Mouse (Mus musculus) left cerebral cortex, postnatal 14 days (tissue): Measurements from ENCODE around the gene Wipi1. TPM values are rescaled to one million over a fixed set of nuclear protein-coding genes. Genes with fewer than 3 reads are reported as not detected.

Experiments used
- DNase-seq, 2 experiments: peaks; one replicate each; pipeline ENCODE4 v3.0.0; 2021 to 2022; ENCODE audit warnings: low spot score in 2 of 2, mixed read lengths in 1 of 2
- intact Hi-C: fragments of 180-260 bp; cut with DNase I; formaldehyde crosslinking; loops from one replicate; pipeline ENCODE4 v1.15.1; 2025
- total RNA-seq, 2 experiments: library from RNA; stranded (reverse); gene quantifications; 2 replicates each; pipeline ENCODE4 v1.2.3; 2021

Gene Wipi1
- total RNA-seq, 2 experiments from 2014 or later, result 21.8 to 22.2 TPM

- intact Hi-C loops, result loop anchor here (5.0 kb wide), 1 partner anchor 270 kb away; no protein-coding TSS in a partner anchor
- DNase-seq, result no peak
Observed at GRCm38 (mm10) chr11:109587019-109587418, 24.7 kb downstream of the Wipi1 start.

GRCm38 (mm10) chr11:109586424-109586823, 25.3 kb downstream of the Wipi1 start:
- DNase-seq, result no peak
- intact Hi-C loops, result loop anchor here (5.0 kb wide), 1 partner anchor 269 kb away; no protein-coding TSS in a partner anchor

DNA sequence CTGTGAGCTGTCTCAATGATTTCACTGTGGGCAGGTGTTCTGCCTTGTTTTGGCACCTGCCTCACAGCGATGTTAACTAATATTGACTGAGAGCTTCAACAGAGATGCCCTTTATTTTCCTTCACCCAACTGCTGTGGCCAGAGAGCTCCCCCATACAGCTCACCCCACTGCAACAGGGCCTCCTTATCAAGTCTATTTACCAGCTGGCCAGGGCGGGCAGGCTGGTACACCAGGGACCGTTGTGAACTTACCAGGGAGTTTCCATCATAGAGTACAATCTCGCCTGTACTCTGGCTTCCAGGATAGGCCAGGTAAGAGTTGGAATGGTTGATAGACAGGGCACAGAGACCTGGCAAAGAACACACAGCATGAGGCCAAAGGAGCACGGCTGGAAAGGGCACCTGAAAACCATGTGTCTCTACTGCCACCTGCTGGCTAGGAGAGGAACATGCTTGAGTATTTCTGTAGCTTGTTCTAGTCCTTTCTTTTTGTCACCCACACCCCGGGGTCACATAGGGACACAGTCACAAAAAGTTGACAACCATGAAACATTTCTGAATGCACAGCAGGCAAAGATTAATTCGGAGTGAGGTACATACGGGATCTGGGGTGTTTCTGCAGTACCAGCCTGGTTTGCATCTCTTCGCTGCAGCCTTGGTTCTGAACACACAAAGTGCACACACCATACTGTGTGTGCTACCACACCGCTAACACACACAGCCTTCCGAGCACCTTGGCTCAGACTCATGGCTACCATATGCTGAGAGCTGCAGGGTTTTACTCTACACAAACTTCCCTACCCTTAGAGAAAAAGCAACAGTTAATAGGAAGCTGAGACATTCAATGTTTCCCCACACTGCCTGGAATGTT, 26.7 kb downstream of the Wipi1 start:
- intact Hi-C loops, result loop anchor here (2.0 to 5.0 kb wide), 3 partner anchors 140 to 340 kb away; no protein-coding TSS in a partner anchor
- DNase-seq, result peak; percentile 81 to 87

- intact Hi-C loops, result loop anchor here (2.0 kb wide), 2 partner anchors 139 to 339 kb away; no protein-coding TSS in a partner anchor
- no peak for DNase-seq
Observed at GRCm38 (mm10) chr11:109583986-109584385, 27.8 kb downstream of the Wipi1 start.

GRCm38 (mm10) chr11:109579999-109580398, 31.8 kb downstream of the Wipi1 start:
- no peak for DNase-seq
- intact Hi-C loops, result no loop called here

GRCm38 (mm10) chr11:109578536-109578935, 33.2 kb downstream of the Wipi1 start:
- no peak for DNase-seq
- intact Hi-C loops, result no loop called here

GRCm38 (mm10) chr11:109575832-109576231, 35.9 kb downstream of the Wipi1 start:
- DNase-seq, result peak; percentile 25 to 38
- intact Hi-C loops, result no loop called here

DNA sequence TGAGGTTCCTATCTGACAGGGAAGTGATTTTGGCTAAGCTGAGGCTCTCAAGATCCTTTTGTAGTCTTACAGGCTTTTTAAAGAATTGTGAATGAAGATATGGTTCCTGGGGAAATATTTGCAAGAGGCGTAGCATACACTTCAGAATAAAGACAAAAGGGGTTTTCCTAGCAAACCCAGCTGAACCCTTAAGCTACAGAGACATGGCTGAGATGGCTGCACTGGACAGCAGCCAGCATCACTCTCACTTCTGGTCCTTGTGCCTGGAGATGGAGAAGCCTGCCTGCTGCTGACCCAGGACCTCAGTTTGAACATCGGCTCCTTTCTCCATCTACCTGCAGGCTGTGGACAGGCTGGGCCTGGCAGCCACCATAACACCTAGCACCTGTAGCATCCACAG, 37.2 kb downstream of the Wipi1 start:
- intact Hi-C loops, result no loop called here
- DNase-seq, result no peak

DNA sequence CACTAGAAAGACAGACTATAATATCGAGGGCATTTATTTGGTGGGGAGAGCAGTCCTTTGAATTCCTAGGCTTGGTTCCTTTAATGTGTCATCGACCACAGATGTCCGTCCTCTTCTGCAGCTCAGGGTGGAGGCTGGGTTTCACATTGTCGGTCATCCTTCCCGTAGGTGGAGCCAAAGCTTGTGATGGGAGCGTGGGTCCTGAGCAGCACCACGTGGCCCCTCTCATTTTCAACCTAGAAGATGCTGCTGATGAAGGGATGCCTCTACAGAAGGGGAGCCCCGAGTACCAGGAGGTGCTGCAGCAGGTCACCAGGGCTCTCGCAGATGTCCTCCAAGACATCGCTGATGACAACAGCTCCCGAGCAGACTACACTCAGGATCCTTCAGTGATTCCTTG, 39.7 kb downstream of the Wipi1 start:
- no peak for DNase-seq
- intact Hi-C loops, result no loop called here

DNA sequence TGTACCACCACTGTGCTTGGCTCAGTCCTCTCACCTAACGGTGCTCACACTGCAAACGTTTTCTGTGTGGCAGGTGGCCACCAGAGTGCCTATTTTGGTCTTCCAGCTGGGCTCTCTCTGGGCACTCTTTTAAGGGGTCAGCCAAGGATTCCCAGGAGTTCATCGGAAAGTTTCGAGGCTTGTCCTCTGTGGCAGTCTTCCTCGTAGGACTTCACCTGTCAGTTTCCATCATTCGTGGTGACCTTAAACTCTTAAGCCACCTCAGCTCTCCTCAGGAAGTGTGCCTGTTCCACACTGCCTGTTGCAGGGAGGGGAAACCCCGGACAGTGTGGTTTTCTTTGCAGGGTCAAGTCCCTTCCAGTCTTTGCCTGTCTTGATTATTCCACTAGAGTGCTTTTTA, 42.0 kb downstream of the Wipi1 start:
- intact Hi-C loops, result no loop called here
- no peak for DNase-seq

DNA sequence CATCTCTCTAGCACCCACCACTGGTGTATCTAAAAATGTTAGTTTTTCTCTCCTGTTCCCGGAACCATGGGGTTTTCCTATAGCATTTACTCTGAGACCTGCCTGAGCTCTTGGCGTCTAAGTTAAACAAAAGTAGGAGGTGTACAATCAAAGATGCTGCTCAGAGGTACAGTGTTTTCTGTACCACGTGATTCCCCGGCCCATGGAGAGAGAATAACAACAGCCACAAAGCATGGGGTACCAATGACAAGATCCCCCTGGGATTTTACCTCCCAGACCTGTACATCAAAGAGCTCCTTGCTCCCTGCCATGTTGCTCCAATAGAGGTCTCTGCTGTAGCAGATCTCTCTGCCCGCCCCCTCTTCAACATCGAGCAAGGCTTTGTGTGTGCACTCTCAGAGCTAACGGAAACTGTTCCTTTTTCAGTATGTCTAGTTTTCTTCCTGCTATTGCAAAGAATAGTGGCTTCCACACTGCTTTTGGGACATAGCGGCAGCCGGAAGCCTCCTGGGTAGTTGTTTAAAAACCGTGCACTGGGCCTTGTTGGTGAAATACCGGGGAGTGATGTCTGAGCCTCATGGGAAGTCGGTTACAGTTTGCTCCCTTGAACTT, 42.7 kb downstream of the Wipi1 start:
- no peak for DNase-seq
- intact Hi-C loops, result no loop called here

DNA sequence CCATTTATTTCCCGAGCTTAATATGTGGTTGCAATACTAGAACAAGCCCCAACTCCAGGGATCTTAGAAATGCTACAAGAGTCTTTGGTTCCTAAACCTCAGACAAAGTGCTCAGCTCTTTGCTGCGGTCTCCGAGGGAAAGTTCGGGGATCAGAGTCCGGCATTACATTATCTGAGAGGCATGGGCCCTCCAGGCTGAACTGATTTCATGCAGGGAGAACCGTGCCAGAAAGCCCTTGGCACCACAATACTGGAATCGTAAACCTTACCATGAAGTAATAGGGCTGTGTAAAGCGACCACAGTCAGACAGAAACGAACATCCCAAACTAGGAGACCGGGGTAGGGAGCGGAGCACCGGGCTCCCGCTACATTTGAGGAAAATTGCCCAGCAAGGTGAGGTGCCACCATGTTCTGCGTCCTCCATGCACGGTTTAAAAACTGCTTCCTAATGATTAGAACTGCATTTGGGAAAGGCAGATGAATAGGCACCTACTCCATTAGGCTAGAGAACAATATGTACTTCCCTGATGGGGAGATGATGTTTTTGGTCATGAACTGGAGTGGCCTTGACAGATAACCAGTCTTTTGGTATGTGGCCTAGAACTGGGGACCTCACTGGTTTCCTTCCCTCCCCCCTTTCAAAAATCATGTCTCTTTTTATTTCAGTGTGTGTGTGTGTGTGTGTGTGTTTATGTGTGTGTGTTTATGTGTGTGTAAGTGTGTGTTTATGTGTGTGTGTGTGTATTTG, 47.1 kb downstream of the Wipi1 start:
- intact Hi-C loops, result no loop called here
- no peak for DNase-seq

DNA sequence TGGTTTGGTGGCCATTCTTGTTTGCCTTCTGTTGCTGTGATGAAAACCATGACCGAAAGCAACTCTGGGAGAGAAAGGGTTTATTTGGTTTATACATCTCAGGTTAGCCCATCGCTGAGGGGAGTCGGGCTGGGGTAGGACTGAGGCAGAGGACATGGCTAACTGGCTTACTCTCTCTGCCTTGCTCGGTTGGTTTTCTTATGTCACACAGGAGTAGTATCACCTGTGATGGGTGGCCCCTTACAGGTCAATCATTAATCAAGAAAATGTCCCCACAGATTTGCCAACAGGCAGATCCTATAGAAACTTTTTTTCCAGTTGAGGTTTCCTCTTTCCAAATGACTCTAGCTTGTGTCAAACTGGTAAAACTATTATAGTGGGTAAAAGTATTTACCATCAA, 48.1 kb downstream of the Wipi1 start:
- intact Hi-C loops, result no loop called here

DNA sequence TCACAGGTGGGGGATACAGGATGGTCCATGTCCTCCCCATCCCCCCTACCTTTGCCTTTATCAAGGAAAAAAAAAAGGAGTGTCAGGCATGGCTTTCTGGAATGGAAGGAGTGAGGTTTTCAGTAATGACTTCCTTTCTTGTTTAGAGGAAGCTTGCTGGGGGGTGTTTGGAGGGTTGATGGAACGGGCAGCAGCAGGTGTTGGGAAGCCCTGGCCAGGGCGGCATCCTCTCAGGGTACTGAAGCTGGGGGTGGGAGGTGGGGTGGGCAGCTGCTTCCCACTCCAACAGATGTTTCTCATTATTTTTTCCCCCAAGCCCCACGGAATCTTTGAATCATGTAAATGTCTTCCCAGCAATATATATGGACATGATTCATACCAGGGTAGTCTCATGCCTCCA, 50.3 kb downstream of the Wipi1 start:
- intact Hi-C loops, result no loop called here

More for the DNA sequence above, 48.1 kb downstream of the Wipi1 start:
- DNase-seq, result no peak

GRCm38 (mm10) chr11:109560793-109561257, 50.9 kb downstream of the Wipi1 start:
- DNase-seq, result no peak
- intact Hi-C loops, result no loop called here

More for the DNA sequence above, 50.3 kb downstream of the Wipi1 start:
- no peak for DNase-seq

GRCm38 (mm10) chr11:109559241-109559640, 52.5 kb downstream of the Wipi1 start:
- intact Hi-C loops, result no loop called here
- no peak for DNase-seq

GRCm38 (mm10) chr11:109557419-109557818, 54.3 kb downstream of the Wipi1 start:
- intact Hi-C loops, result no loop called here
- DNase-seq, result no peak

GRCm38 (mm10) chr11:109556130-109556529, 55.6 kb downstream of the Wipi1 start:
- intact Hi-C loops, result no loop called here
- DNase-seq, result no peak

GRCm38 (mm10) chr11:109554443-109554842, 57.3 kb downstream of the Wipi1 start:
- intact Hi-C loops, result no loop called here

DNA sequence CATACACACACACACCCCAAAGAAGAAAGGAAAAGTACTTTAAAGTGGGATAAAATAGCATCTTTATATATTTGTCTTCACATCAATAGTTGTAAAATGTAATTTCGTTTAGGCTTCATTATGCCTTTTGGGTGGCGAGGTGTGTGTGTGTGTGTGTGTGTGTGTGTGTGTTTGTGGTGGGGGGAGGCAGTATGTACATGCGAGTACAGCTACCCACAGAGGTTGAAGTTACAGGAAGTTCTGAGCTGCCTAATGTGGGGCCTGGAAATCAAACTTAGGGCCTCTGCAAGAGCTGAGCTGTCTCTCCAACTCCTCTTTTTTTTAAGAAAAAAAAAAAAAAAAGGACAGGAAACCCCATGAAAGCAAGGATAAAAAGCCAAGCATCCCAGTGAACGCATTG, 57.8 kb downstream of the Wipi1 start:
- intact Hi-C loops, result no loop called here

More at GRCm38 (mm10) chr11:109554443-109554842, 57.3 kb downstream of the Wipi1 start:
- no peak for DNase-seq

More for the DNA sequence above, 57.8 kb downstream of the Wipi1 start:
- DNase-seq, result no peak
